Mouse (Mus musculus) midbrain, embryonic 12.5 days (tissue): ENCODE measurements around the gene Irf2. TPM values are rescaled to one million over a fixed set of nuclear protein-coding genes. Genes with fewer than 3 reads are reported as not detected.
"Not testable (repeated sequence)": the region's sequence is repeated elsewhere in the genome, so short reads cannot be mapped to it uniquely, and the experiment has no call there.

Experiments
- ATAC-seq: fragments of 200-750 bp; cut with Nextera tagmentation; 2 replicates; pipeline ENCODE4 v1.8.0; 2017; ENCODE audit warnings: low read depth, moderate TSS enrichment, moderate library complexity; ENCODE audit not compliant: low FRiP score
- H3K27ac ChIP-seq: fragments of 300-500 bp; sonication (generic); replicated peaks from 2 replicates; pipeline ENCODE4 v1.5.1; 2016; ENCODE audit warnings: mild to moderate bottlenecking
- H3K27me3 ChIP-seq: fragments of 300-500 bp; sonication (generic); 2 replicates; pipeline ENCODE4 v1.6.1; 2016; ENCODE audit warnings: mild to moderate bottlenecking
- H3K36me3 ChIP-seq: fragments of 300-500 bp; sonication (generic); 2 replicates; pipeline ENCODE4 v1.6.1; 2016
- H3K4me1 ChIP-seq: fragments of 300-500 bp; sonication (generic); 2 replicates; pipeline ENCODE4 v1.6.1; 2016
- H3K4me2 ChIP-seq: fragments of 300-500 bp; sonication (generic); replicated peaks from 2 replicates; pipeline ENCODE4 v1.6.1; 2016; ENCODE audit warnings: mild to moderate bottlenecking, moderate library complexity
- H3K4me3 ChIP-seq: fragments of 300-500 bp; sonication (generic); 2 replicates; pipeline ENCODE4 v1.5.1; 2016; ENCODE audit warnings: mild to moderate bottlenecking
- H3K9ac ChIP-seq: fragments of 300-500 bp; sonication (generic); replicated peaks from 2 replicates; pipeline ENCODE4 v1.6.1; 2016; ENCODE audit warnings: mild to moderate bottlenecking, moderate library complexity
- H3K9me3 ChIP-seq: fragments of 300-500 bp; sonication (generic); 2 replicates; pipeline ENCODE4 v1.6.1; 2016; ENCODE audit warnings: mild to moderate bottlenecking
- WGBS: fragments of 180-500 bp; shearing (Covaris S2); methylation state at CpG from one replicate; pipeline ENCODE4 v1.1.7; 2016; 5-methylcytosine and 5-hydroxymethylcytosine counted together
- polyA plus RNA-seq: library from polyadenylated mRNA; unstranded; fragments of >200 nt; fragmentation: Nextera tagmentation; extraction: Ambion mirVana; gene quantifications from 2 replicates; pipeline ENCODE4 v1.2.1, GENCODE M21; 2016

Gene Irf2
- polyA plus RNA-seq, 1 experiment from 2014 or later: 7.7 TPM

DNA sequence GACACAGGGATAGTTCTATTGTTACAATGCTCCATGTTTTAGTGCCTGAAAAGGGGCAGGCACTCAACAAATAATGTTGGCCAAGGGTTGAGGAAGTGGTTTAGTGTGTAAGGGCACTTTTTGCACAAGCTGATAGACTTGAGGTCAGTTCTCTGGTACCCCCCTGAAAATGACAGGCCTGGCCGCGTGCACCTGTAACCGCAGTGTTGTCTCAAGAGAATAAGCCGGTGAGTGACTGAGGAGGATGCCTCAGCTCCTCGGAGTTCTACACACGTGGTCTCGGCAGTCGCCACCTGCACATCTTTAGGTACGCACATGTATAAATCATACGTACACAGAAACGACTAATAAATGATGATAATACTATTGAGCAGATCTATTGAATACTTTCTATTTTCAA is 26.4 kb upstream of the Irf2 start:
- no peaks in the 10 kb centered on the region for H3K27me3 ChIP-seq
- WGBS: 91% methylated on average over 11 of the region's 11 CpGs
- H3K4me2 ChIP-seq: no peak overlapping the region
- H3K9ac ChIP-seq: no peak overlapping the region
- no peaks in the 10 kb centered on the region for H3K9me3 ChIP-seq
- H3K4me1 ChIP-seq: no peaks in the 10 kb centered on the region
- H3K36me3 ChIP-seq: no peaks in the 10 kb centered on the region
- H3K27ac ChIP-seq: no peak overlapping the region
- no peak for ATAC-seq
- H3K4me3 ChIP-seq: no peak overlapping the region

DNA sequence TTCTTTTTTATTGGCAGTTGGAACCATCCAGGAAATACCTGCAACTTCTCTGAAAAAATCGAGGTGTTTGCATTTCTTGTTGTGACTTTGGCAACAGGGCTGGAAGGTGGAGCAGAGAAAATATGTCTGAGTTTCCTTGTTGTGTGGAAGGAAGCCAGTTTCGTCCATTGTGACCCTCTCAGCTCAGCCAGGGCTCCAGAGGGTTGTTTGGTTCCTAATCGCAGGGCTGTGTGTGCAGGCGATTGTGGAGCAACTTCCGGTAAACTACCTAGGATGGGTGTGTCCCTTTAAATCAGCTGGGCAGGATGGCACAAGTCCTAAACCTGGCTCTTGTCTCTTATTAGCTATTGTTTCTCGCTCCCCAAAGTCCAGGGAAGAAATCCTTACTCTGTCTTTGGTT is 25.7 kb upstream of the Irf2 start:
- H3K36me3 ChIP-seq: no peaks in the 10 kb centered on the region
- no peak for ATAC-seq
- no peak overlapping the region for H3K4me3 ChIP-seq
- WGBS: 72% methylated on average over 6 of the region's 6 CpGs
- H3K4me2 ChIP-seq: no peak overlapping the region
- no peaks in the 10 kb centered on the region for H3K27me3 ChIP-seq
- H3K9ac ChIP-seq: no peak overlapping the region
- H3K9me3 ChIP-seq: no peaks in the 10 kb centered on the region
- H3K27ac ChIP-seq: no peak overlapping the region
- no peaks in the 10 kb centered on the region for H3K4me1 ChIP-seq

DNA sequence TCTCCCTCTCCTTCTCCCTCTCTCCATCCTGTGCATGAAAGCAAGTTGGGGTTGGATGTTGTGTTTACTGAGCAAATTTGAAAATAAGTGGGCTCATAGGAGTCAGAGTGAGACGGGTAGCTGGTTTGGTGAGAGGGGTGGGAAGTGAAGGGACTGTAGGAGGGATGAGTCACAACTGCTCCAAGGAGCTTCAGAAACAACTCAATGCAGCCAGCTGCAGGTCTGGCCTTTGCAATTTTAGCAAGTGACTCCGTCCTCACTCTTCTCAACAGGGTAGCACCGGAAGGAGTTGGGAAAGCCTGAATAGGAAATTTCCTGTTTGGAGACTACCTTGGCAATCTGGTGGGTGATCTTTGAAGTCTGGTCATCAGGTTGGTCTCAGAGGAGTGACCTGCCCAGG is 25.1 kb upstream of the Irf2 start:
- WGBS: 77% methylated on average over 3 of the region's 3 CpGs
- H3K27me3 ChIP-seq: no peaks in the 10 kb centered on the region
- no peak overlapping the region for H3K9ac ChIP-seq
- no peaks in the 10 kb centered on the region for H3K9me3 ChIP-seq
- ATAC-seq: no peak
- H3K4me1 ChIP-seq: no peaks in the 10 kb centered on the region
- no peak overlapping the region for H3K4me3 ChIP-seq
- H3K27ac ChIP-seq: no peak overlapping the region
- H3K4me2 ChIP-seq: no peak overlapping the region
- H3K36me3 ChIP-seq: no peaks in the 10 kb centered on the region

DNA sequence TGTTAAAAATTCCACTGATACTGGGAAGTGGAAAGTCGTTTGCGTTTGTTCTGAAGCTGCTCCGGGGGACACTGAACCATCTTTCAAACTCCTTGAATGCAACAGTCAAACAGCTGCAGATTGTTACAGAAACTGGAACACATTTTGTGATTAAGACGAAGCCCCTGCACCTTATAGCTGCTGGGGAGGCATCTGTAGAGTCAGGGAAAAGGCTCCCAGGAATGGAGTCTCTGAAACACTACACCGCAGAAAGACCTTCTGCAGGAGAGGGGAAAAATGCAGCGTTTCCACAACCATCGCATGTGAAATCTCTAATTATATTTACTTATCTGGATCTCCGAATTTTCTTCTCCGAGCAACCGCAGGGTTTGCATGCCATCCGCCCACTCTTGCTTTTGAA is 23.1 kb upstream of the Irf2 start:
- H3K4me1 ChIP-seq: no peaks in the 10 kb centered on the region
- no peaks in the 10 kb centered on the region for H3K27me3 ChIP-seq
- 48% methylated on average over 11 of the region's 11 CpGs for WGBS
- H3K36me3 ChIP-seq: no peaks in the 10 kb centered on the region
- no peak for ATAC-seq
- H3K9me3 ChIP-seq: no peaks in the 10 kb centered on the region
- H3K4me3 ChIP-seq: no peak overlapping the region
- no peak overlapping the region for H3K9ac ChIP-seq
- no peak overlapping the region for H3K4me2 ChIP-seq
- no peak overlapping the region for H3K27ac ChIP-seq

- WGBS: 66% methylated on average over 6 of the region's 6 CpGs
- Histone ChIP-seq H3K27ac (no peak overlapping the region), H3K4me2 (no peak overlapping the region), H3K9me3 (no peaks in the 10 kb centered on the region), H3K4me1 (no peaks in the 10 kb centered on the region), H3K4me3 (no peak overlapping the region), H3K36me3 (no peaks in the 10 kb centered on the region), H3K9ac (no peak overlapping the region), H3K27me3 (0 out of 2 replicates have a peak, but pooled peaks cover 2% of the 10 kb centered on the region)
- ATAC-seq: no peak
Measured at GRCm38 (mm10) chr8:46717170-46717569, 22.4 kb upstream of the Irf2 start.

- WGBS: 92% methylated on average over 8 of the region's 8 CpGs
- no peaks in the 10 kb centered on the region for H3K9me3 ChIP-seq
- H3K9ac ChIP-seq: no peak overlapping the region
- 0 out of 2 replicates have a peak, but pooled peaks cover 2% of the 10 kb centered on the region for H3K27me3 ChIP-seq
- ATAC-seq: no peak
- H3K4me2 ChIP-seq: no peak overlapping the region
- no peaks in the 10 kb centered on the region for H3K36me3 ChIP-seq
- no peak overlapping the region for H3K27ac ChIP-seq
- no peaks in the 10 kb centered on the region for H3K4me1 ChIP-seq
- no peak overlapping the region for H3K4me3 ChIP-seq
Measured at GRCm38 (mm10) chr8:46718301-46718700, 21.2 kb upstream of the Irf2 start.

DNA sequence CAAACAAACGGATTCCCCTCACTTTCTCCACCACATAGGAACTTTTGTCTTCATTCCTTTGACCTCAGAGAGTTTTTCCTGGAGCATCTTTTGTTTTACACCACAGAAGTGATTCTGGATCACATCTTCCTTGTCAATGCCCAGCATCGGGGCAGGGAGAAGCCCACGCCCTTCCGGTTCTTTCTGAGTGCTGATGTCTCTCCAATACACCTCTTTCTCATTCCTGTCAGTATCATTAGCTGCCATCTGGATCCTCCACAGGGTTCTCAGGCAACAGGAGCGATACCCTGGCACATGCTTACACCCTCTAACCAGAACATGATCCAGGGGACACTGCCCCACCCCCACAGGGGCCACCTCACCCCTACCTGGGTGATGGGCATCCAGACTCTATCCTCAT is 20.8 kb upstream of the Irf2 start:
- 87% methylated on average over 5 of the region's 5 CpGs for WGBS
- H3K9me3 ChIP-seq: no peaks in the 10 kb centered on the region
- no peak for ATAC-seq
- no peak overlapping the region for H3K27ac ChIP-seq
- H3K4me2 ChIP-seq: no peak overlapping the region
- no peaks in the 10 kb centered on the region for H3K4me1 ChIP-seq
- H3K27me3 ChIP-seq: 0 out of 2 replicates have a peak, but pooled peaks cover 2% of the 10 kb centered on the region
- H3K36me3 ChIP-seq: no peaks in the 10 kb centered on the region
- no peak overlapping the region for H3K4me3 ChIP-seq
- no peak overlapping the region for H3K9ac ChIP-seq

DNA sequence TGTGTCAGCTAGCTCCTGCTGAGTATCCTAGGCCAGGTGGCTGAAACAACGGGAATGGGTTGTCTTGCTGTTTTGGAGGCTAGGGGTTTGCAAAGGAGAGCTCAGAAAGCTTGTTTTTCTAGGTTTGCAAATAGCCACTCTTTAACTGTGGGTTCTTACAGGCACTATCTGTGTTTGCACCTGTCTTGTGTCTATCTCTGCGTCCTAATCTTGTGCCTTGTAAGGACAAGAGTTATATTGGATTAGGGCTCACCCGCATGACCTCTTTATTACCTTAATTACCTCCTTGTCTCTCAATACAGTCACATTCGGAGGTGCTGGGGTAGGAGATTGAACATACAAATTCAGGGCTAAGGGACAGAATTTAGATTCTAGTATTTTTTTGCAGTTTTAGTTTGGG is 18.9 kb upstream of the Irf2 start:
- Histone ChIP-seq H3K36me3 (no peaks in the 10 kb centered on the region), H3K27ac (no peak overlapping the region)

DNA sequence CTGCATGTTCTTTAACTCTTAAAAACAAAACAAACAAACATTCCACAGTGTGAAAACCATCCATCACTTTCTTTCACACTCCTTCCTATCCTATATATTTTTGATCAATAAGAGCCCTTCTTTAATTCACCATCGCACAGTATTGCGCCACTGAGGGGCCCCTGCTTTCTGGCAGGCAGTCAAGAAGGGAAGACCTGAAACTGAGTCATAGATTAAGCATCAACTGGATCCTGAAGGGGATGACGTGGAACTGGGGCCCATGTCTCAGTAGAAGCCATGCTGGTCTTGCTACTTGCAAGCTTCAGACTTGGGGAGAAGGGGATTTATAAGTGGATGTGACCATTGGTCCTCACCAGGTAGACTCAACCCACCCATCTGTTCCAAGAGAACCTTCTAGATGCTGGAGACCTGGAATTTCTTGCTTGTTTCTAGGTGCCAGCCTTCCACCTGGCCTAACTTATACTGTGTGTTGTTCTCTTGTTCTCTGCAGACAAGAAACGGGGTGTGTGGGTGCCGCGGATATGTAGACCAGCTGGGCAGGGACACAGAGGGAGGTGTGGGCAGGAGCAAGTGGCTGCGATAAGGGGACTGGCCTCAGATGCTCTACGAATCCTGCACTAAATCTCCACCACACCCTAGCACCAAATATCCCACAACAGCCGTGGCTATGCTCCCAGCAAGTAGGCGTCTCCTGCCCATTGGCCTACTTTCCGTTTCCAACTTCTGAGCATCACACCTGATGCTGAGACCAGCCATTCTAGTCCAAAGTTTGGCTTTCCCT is 18.3 kb upstream of the Irf2 start:
- 95% methylated on average over 11 of the region's 11 CpGs for WGBS
- ATAC-seq: no peak
- Histone ChIP-seq H3K36me3 (no peaks in the 10 kb centered on the region), H3K9ac (no peak overlapping the region), H3K4me1 (no peaks in the 10 kb centered on the region), H3K9me3 (no peaks in the 10 kb centered on the region), H3K27ac (no peak overlapping the region), H3K4me3 (no peak overlapping the region), H3K4me2 (no peak overlapping the region), H3K27me3 (0 out of 2 replicates have a peak, but pooled peaks cover 2% of the 10 kb centered on the region)

More for the DNA sequence above, 18.9 kb upstream of the Irf2 start:
- no peak for ATAC-seq
- H3K27me3 ChIP-seq: 0 out of 2 replicates have a peak, but pooled peaks cover 2% of the 10 kb centered on the region
- H3K4me1 ChIP-seq: no peaks in the 10 kb centered on the region
- no peaks in the 10 kb centered on the region for H3K9me3 ChIP-seq
- 62% methylated on average over 4 of the region's 4 CpGs for WGBS
- no peak overlapping the region for H3K4me3 ChIP-seq
- H3K9ac ChIP-seq: no peak overlapping the region
- H3K4me2 ChIP-seq: no peak overlapping the region

DNA sequence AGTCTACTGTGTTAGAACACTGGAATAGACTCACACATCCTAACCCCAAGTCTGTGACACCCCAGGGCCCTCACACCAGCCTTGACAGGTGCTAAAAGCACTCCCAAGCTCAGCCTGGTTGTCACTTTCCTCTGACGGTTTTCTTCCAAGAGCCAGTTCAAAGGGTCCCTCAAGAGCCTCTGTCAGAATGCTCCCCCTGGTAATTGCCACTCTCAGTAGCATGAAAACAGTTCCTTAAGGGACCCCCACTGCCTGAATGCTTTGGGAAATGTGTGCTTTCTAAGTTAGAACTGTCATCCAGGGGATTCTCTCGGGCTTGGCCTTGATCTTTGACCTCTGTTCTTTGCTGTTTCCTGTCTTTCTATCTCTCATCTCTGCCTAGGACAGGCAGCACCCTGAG is 17.0 kb upstream of the Irf2 start:
- H3K36me3 ChIP-seq: no peaks in the 10 kb centered on the region
- H3K27me3 ChIP-seq: 0 out of 2 replicates have a peak, but pooled peaks cover 2% of the 10 kb centered on the region
- H3K9me3 ChIP-seq: no peaks in the 10 kb centered on the region
- 34% methylated on average over 2 of the region's 2 CpGs for WGBS
- no peak for ATAC-seq
- H3K9ac ChIP-seq: no peak overlapping the region
- H3K27ac ChIP-seq: no peak overlapping the region
- H3K4me2 ChIP-seq: no peak overlapping the region
- H3K4me3 ChIP-seq: no peak overlapping the region
- no peaks in the 10 kb centered on the region for H3K4me1 ChIP-seq

- WGBS: 95% methylated on average over 2 of the region's 2 CpGs
Measured at GRCm38 (mm10) chr8:46726383-46726782, 13.1 kb upstream of the Irf2 start.

DNA sequence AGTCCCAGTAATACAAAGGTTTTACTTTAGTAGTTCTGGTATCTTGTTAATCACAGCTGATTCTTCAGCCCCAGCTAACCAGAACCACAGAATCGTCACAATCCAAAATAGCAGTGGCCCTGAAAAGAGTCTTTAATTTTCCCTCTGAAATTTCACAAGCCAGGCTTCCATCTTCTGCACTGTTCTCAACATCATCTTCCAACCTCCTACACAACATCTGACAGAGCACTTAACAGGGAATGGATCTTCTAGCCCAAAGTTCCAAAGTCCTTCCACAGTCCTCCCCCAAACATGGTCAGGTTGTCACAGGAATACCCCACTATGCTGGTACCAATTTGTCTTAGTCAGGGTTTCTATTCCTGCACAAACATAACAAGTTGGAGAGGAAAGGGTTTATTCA is 9.9 kb upstream of the Irf2 start:
- not testable (repeated sequence) for H3K9me3 ChIP-seq

More at GRCm38 (mm10) chr8:46726383-46726782, 13.1 kb upstream of the Irf2 start:
- H3K27ac ChIP-seq: no peak overlapping the region
- no peak overlapping the region for H3K4me2 ChIP-seq
- no peak for ATAC-seq
- no peak overlapping the region for H3K4me3 ChIP-seq
- 0 out of 2 replicates have a peak, but pooled peaks cover 2% of the 10 kb centered on the region for H3K27me3 ChIP-seq
- H3K9me3 ChIP-seq: no peaks in the 10 kb centered on the region
- H3K4me1 ChIP-seq: no peaks in the 10 kb centered on the region
- H3K9ac ChIP-seq: no peak overlapping the region
- no peaks in the 10 kb centered on the region for H3K36me3 ChIP-seq

More for the DNA sequence above, 9.9 kb upstream of the Irf2 start:
- not testable (repeated sequence) for H3K4me3 ChIP-seq, H3K9ac ChIP-seq, H3K4me1 ChIP-seq, H3K27me3 ChIP-seq, H3K36me3 ChIP-seq, ATAC-seq, H3K4me2 ChIP-seq, H3K27ac ChIP-seq
- 82% methylated on average over 1 of the region's 1 CpGs for WGBS
